Mouse (Mus musculus): Measurements from ENCODE around the gene Trio. TPM values are rescaled to one million over a fixed set of nuclear protein-coding genes. Genes with fewer than 3 reads are reported as not detected.

Gene Trio
- total RNA-seq, 2 experiments from 2014 or later: 63.2 to 68.9 TPM

Other genes with a start within 250 kb of the Trio start
- gene Dnah5, start 177.9 kb upstream of the Trio start, total RNA-seq (2021): under 1 TPM; 0.03 to 0.10 TPM

All from adrenal gland, postnatal 36 days (tissue).